ENCODE assay signal across 16 mouse cellular contexts in the genomic region with DNA sequence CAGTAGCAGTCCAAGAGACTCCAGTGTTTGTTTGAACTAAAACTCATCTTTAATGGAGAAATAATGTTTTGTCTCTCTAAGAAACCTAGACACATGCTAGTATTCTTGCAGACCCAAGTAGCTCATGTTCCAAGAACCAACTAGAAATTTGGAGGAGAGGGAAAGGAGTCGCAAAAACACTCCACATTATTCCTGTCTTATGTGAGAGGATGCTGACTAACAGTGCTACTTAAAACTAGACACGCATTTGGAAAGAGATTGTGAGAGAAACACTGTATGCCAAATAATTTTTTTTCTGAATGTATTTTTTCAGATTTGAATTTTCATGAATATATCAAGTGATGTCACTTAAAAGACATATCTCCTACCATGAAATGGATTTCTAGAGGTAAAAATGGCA.
DNase-seq lines count a peak whose midpoint lies in the region; ATAC-seq and TF ChIP-seq lines count a peak whose summit lies in the region.
"Had no signal": no experiment of that assay in that cellular context is flagged by ENCODE, and none has a peak within 500 bp of the region (broad histone marks: within the 10 kb centered on the region; RNA-seq: fewer than 3 reads in every experiment).

No protein-coding gene starts in this region.

- no peaks in the 10 kb centered on the region for H3K4me1 ChIP-seq in forebrain, postnatal 0 days (ENCODE audit: insufficient read depth)
- H3K4me1 ChIP-seq in forebrain, embryonic 12.5 days = no peaks in the 10 kb centered on the region
- H3K4me1 ChIP-seq: embryonic facial prominence, embryonic 10.5 days; embryonic facial prominence, embryonic 12.5 days; forebrain, embryonic 15.5 days had no signal

- DNase-seq in forebrain, postnatal 0 days = peak; percentile 8
- peak; percentile 20 for DNase-seq in brain, adult 2 months (ENCODE audit: low read depth, low spot score)
- DNase-seq in telencephalon, adult 2 months (ENCODE audit: low read depth, low spot score) = peak; percentile 9
- no peak for DNase-seq in kidney, adult 18-20 months
- DNase-seq: adrenal gland, adult 2 months; adrenal gland, postnatal 10 days; adrenal gland, postnatal 25 days; cerebellum, adult 11-12 months; cerebellum, adult 2 months; cerebellum, adult 9-10 months; cerebellum, postnatal 10 days; cerebellum, postnatal 25 days had no signal

- no peak overlapping the region for H3K27ac ChIP-seq in forebrain, postnatal 0 days (ENCODE audit: low read depth, low read length)
- H3K27ac ChIP-seq in forebrain, embryonic 12.5 days = no peak overlapping the region
- H3K27ac ChIP-seq: embryonic facial prominence, embryonic 10.5 days; embryonic facial prominence, embryonic 12.5 days; forebrain, embryonic 15.5 days had no signal

- H3K36me3 ChIP-seq in forebrain, postnatal 0 days (ENCODE audit: insufficient read depth) = no peaks in the 10 kb centered on the region
- H3K36me3 ChIP-seq in forebrain, embryonic 12.5 days (replicated peaks) = no peaks in the 10 kb centered on the region
- H3K36me3 ChIP-seq: embryonic facial prominence, embryonic 10.5 days; embryonic facial prominence, embryonic 12.5 days; forebrain, embryonic 15.5 days had no signal

- ATAC-seq in forebrain, postnatal 0 days = peak; percentile 61
- no peak for ATAC-seq in forebrain, embryonic 12.5 days (ENCODE audit: low FRiP score)
- ATAC-seq: forebrain, embryonic 15.5 days had no signal

- TF ChIP-seq CTCF in forebrain, postnatal 0 days (IDR thresholded peaks at IDR 0.05; ENCODE audit: low read depth) = no peak

- H3K27me3 ChIP-seq in forebrain, postnatal 0 days (ENCODE audit: insufficient read depth, low read length) = no peaks in the 10 kb centered on the region
- H3K27me3 ChIP-seq in forebrain, embryonic 12.5 days = no peaks in the 10 kb centered on the region
- H3K27me3 ChIP-seq: embryonic facial prominence, embryonic 12.5 days; forebrain, embryonic 15.5 days had no signal

- 70% methylated on average over 2 of the region's 2 CpGs for WGBS in forebrain, postnatal 0 days
- 95% methylated on average over 2 of the region's 2 CpGs for WGBS in forebrain, embryonic 12.5 days

- no peak overlapping the region for H3K4me3 ChIP-seq in forebrain, postnatal 0 days (ENCODE audit: low read depth, low read length)
- no peak overlapping the region for H3K4me3 ChIP-seq in forebrain, embryonic 12.5 days (replicated peaks)
- H3K4me3 ChIP-seq: embryonic facial prominence, embryonic 10.5 days; embryonic facial prominence, embryonic 12.5 days; forebrain, embryonic 15.5 days had no signal

- no peaks in the 10 kb centered on the region for H3K9me3 ChIP-seq in forebrain, postnatal 0 days (ENCODE audit: low read length)
- no peaks in the 10 kb centered on the region for H3K9me3 ChIP-seq in forebrain, embryonic 12.5 days
- H3K9me3 ChIP-seq: embryonic facial prominence, embryonic 10.5 days; embryonic facial prominence, embryonic 12.5 days; forebrain, embryonic 15.5 days had no signal

- H3K4me2 ChIP-seq in forebrain, postnatal 0 days (ENCODE audit: low read depth) = no peak overlapping the region
- no peak overlapping the region for H3K4me2 ChIP-seq in forebrain, embryonic 12.5 days
- H3K4me2 ChIP-seq: embryonic facial prominence, embryonic 12.5 days; forebrain, embryonic 15.5 days had no signal

- H3K9ac ChIP-seq in forebrain, postnatal 0 days = no peak overlapping the region
- H3K9ac ChIP-seq in forebrain, embryonic 12.5 days = no peak overlapping the region
- H3K9ac ChIP-seq: embryonic facial prominence, embryonic 12.5 days; forebrain, embryonic 15.5 days had no signal
